Mouse (Mus musculus): ENCODE results near the gene Olfr503.

- TF ChIP-seq CTCF (IDR thresholded peaks at IDR 0.05; ENCODE audit: low read depth) (no peak), EP300 (IDR thresholded peaks at IDR 0.05; ENCODE audit: low read depth) (no peak)
Observed at GRCm38 (mm10) chr7:108589797-108590196, 45.5 kb downstream of the Olfr503 start.

Data from liver, postnatal 0 days (tissue).